Mouse (Mus musculus): ENCODE data around the gene Dpp9.

The Dpp9 gene

GRCm38 (mm10) chr17:56183658-56184103 lies 35.0 kb downstream of the Dpp9 start, which contains the start of gene Mydgf:
TSS of gene Mydgf (minus strand) at chr17:56183920.
- DNase-seq (ENCODE audit: low spot score in 2 of 2) = peak; percentile 97 to 98

- DNase-seq (ENCODE audit: low spot score in 2 of 2) = no peak
These were observed 35.6 kb downstream of the Dpp9 start for GRCm38 (mm10) chr17:56182975-56183657.

GRCm38 (mm10) chr17:56175416-56175815 lies 43.3 kb downstream of the Dpp9 start:
- DNase-seq (ENCODE audit: low spot score in 2 of 2) = no peak

GRCm38 (mm10) chr17:56173401-56174046 lies 45.2 kb downstream of the Dpp9 start:
- DNase-seq (ENCODE audit: low spot score in 2 of 2) = no peak

DNA sequence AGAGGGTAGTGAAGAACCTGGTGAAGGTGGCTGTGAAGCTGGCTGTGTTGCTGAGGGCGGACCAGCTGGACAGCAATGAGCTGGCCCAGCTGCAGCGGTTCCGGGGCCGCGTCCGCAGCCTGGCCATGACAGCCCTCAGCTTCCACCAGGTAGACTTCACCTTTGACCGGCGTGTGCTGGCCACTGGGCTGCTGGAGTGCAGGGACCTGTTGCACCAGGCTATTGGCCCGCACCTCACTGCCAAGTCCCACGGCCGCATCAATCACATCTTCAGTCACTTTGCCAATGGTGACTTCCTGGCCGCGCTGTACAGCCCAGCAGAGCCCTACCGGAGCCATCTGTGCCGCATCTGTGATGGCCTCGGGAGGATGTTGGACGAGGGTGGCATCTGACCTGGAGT lies 46.8 kb downstream of the Dpp9 start:
- DNase-seq (ENCODE audit: low spot score in 2 of 2) = no peak

- DNase-seq (ENCODE audit: low spot score in 2 of 2) = no peak
These were observed 47.2 kb downstream of the Dpp9 start for GRCm38 (mm10) chr17:56171456-56171855.

DNA sequence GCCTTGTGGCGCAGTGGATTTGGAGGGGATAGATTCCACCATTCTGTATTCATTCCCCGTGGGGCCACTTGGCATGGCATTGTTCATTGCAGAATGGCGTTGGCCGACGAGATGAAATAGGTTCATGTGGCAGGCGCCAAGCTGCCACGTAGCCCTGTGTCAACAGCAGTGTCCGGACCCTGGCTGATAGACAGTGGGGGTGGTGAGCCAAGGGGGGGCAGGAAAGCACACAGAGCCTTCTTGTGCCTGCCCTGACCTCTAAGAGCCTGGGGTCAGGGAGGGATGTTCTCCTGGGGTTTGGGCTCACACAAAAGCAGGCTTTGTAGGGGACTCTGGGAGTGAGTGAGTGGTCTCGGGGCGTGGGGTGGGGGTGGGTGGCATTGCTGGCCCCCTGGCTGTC lies 48.1 kb downstream of the Dpp9 start:
- DNase-seq (ENCODE audit: low spot score in 2 of 2) = no peak

DNA sequence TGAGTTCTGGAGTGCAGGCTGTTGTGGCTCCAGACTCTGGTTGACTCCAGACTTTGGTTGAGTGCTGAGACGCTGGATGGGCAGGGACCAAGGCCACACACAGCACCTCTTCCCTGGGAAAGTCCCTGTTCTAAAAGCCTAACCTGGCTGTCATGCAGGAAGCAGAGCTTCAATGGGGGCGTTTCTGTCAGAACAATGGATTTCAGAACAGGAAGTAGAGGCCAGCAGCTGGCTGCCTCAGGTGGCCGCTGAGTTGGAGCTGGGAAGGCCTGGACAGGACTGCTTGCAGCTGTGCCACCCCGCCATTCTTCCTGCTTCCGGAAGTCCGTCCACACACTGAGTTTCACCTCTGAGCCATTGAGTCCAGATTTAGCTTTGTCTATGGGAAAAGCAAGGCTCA lies 48.9 kb downstream of the Dpp9 start:
- DNase-seq (ENCODE audit: low spot score in 2 of 2) = no peak

- no peak for DNase-seq (ENCODE audit: low spot score in 2 of 2)
These were observed 53.0 kb downstream of the Dpp9 start for GRCm38 (mm10) chr17:56165671-56166070.

- DNase-seq (ENCODE audit: low spot score in 2 of 2) = no peak
These were observed 54.2 kb downstream of the Dpp9 start for GRCm38 (mm10) chr17:56164510-56164909.

DNA sequence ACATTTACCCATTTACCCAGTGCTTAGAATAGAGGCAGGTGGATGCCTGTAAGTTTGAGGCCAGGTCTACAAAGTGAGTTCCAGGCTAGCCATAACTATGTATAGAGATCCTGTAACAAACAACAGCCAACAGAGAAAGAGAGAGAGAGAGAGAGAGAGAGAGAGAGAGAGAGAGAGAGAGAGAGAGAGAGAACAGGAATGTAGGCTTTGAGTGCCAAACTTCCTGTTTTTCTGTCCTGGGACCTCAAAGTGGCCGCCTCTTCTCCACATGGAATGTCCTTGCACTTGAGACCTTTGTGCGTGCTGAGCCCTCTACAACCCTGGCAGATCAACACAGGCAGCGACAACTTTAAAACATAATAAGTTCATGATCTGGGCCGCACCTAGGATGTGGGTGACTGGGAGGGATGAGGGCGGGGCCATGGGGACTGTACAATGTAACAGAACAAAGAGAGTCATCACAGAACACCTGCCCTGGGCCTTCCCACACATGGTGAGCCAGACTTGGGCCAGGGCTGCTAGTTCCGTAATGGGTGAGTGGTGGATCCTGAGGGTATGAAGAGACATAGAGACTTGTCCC lies 55.1 kb downstream of the Dpp9 start:
- DNase-seq (ENCODE audit: low spot score in 2 of 2) = no peak

DNA sequence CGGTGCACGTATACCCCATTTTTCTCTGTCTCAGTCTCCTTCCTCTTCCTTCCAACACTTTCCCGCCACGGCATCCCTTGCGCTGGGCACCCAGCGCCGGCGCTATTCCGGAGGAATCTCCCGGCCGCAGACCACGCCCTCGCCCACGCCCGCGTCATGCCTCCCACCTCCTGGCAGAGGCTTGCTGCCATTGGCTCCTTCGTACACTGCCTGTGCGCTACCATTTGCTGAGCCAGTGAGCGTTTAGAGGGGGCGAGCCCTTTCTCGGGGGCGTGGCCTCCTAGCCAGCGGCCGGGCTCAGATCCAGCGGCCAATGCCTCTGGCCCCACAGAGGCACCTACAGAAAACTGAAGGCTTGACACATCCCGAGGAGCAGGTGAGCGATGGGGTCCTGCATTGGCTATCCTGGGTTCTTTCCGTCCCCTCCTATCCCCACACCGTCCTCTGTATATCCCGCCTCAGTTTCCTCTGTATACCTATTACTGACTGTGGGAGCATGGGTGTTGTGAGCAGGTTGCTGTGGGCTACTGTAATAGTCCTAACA lies 56.4 kb downstream of the Dpp9 start, which contains the start of gene Tnfaip8l1:
Tnfaip8l1 (plus strand) TSS at position 247 of the 544 bp plus-strand sequence.
- peak; percentile 98 for DNase-seq (ENCODE audit: low spot score in 2 of 2)

DNA sequence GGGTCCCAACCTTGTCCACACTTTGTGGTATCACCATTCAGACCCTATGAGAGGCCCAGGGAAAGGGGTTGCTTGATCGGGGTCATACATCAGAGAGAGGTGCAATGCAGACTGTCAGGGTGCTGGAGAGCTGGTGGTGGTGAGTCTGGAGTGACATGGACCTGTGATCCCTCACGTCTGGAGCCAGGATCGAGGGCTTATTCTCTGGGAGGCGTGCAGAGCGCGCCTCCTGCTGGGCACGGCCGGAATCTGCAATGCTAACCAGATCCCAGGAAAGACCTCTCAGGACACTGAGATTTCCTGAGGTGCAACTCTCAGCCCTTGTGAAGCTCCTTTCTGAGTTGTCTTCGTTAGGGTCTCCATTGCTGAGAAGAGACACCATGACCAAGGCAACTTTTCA lies 59.0 kb downstream of the Dpp9 start:
- peak; percentile 51 to 62 for DNase-seq (ENCODE audit: low spot score in 2 of 2)

DNA sequence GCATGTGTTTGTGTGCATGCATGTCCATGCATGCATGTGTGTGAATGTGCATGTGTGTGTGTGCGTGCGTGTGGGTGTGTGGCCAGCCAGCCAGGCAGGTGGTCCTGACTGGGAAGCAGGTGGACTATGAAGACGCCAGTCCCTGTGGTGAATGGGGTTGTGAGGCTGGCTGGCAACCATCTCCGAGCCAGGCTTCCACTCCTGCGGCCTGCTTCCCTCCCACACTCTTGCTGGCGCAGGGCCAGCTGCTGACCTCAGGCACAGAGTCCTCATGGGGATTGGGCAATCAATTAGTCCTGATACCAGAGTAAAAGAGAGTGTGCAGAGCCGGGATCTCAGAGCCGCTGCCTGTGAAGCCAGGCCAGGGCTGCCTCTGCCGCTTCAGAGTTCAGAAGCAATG lies 65.1 kb downstream of the Dpp9 start:
- peak; percentile 60 to 70 for DNase-seq (ENCODE audit: low spot score in 2 of 2)

DNA sequence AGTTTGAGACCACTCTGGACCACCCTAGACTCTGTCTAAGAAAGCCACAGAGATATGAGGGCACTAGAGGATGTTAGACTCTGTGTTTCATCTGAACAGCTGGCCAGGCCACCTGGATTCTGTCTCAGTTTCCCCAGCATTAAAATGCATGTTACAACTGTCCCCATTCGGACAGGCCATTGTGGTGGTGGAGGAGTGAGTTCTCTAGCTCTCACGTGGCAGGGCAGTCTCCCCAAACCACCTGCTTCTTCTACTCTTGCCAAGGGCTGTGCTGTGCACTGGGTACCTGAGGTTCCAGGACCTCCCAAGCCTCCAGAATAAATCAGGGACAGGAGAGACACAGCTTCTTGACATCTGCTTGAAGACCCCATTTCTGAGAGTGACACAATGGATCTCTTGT lies 68.8 kb downstream of the Dpp9 start:
- DNase-seq (ENCODE audit: low spot score in 2 of 2) = no peak

DNA sequence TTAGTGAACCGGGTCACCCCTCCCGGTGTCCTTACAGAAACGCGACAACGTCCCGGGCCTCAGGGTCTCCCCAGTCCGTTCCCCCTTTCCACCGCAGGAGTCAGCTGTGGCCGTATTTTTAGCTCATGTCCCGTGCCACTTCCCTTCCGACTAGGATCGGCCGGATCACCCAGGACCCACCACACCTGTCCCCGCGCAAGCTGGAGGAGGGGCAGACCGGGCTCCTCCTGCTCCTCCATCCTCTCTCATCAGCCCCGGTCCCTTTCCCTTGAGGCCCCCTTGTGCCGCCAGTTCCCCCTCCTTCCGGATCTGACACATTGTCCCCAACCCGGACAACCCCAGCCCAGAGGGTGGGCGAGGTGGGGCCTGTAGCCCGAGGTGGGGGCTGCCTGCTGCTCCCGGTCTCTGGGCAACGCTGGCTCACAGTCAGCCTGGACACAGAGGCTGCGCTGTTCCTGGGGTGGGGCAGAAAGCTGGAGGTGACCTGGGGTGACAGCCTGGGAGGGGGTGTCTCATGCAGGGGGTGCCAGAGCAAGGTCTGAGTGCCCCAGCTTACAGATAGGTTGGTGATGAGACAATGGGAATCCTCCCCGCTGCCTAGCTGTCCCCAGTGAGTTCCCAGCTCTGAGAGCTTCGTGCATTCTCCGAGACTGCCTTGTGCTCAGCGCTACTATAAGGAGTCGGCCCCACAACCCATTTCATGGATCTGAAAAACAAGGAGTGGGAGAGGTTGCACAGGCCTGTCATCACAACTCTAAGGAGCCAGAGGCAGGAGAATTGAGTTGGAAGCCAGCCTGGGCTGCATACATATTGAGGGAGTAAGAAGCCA lies 69.7 kb downstream of the Dpp9 start:
- DNase-seq (ENCODE audit: low spot score in 2 of 2) = peak in 1 of 2 experiments; percentile 64

GRCm38 (mm10) chr17:56148280-56148679 lies 70.4 kb downstream of the Dpp9 start:
- no peak for DNase-seq (ENCODE audit: low spot score in 2 of 2)

DNA sequence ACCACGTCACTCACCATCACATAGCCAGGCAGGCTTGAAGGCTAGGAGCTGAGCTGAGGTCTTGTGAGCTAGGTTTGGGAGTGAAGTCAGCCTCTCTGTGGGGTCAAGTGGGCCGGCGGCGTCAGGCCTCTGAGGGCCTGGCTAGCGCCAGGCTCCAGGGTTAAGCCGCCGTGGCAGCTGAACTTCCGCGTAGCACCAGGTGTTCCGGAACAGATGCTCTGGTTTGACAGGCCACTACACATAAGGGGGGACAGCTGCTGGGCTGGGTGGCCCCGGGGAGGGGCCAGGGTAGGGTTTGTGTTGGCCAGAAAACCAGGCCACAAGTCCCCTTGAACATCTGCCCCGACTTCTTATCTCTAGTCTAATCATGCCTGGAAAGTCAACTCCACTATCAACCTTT lies 71.3 kb downstream of the Dpp9 start:
- no peak for DNase-seq (ENCODE audit: low spot score in 2 of 2)

DNA sequence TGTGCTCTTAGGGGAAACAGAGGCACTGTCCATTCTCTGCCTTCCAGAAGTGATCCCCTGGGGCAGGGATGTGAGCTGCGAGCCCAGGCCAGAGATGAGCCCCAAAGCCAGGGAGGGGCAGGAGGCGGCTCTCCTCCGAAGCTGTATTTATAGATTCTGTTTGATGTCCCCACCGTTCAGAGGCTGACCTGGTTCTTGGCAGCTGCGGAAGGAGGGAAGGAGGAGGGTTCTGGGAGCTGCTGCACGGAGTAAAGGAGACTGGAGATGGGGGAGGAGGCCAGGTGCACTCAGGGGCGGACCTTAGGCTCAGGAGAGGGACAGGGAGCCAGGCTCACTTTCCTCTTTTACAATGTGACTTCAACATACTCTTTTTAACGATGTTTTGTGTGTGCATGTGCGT lies 72.6 kb downstream of the Dpp9 start:
- DNase-seq (ENCODE audit: low spot score in 2 of 2) = no peak

GRCm38 (mm10) chr17:56144546-56144945 lies 74.2 kb downstream of the Dpp9 start:
- no peak for DNase-seq (ENCODE audit: low spot score in 2 of 2)

GRCm38 (mm10) chr17:56141702-56142605 lies 76.8 kb downstream of the Dpp9 start:
- peak; percentile 75 to 78 for DNase-seq (ENCODE audit: low spot score in 2 of 2)

All from right cerebral cortex, postnatal 10 days (tissue).